Comparison of ENCODE assay signal across 9 mouse cellular contexts in the genomic region with DNA sequence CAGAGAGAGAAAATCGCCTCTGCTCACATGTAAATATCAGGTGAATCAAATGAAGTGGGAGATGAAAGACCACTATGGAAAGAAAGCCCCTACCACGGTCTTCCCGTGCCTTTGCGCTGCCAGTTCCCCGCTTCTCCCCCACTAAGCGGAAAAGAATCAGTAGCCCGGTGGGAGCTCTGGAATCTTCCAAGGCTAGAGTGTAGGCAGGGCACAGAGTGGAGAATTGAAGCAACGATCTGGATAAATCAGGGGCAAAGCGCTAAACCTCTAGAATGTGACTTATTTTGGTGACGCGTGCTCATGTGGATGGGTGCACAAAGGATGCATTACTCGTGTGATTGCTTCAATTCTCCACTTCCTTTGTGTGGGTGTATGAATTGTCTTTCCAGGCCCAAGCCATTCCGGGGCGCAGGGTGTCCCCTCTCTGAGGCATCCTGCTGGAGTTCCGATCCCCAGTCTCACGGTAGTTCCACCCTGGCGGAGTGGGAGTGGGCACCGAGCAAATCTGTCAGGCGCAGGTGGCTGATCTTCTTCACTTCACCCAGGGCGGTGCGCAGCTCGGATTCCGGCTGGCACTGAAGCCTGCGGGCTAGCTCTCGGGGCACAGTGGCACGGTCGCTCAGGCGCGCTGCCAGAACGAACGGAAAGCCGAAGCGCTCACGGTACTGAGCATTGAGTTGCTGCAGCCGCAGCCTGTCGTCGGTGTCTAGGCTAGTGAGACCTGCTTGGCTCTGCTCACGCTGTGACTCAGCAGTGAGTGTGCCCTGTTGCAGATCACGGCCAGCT. TPM values are rescaled to one million over a fixed set of nuclear protein-coding genes. Genes with fewer than 3 reads are reported as not detected.
DNase-seq lines count a peak whose midpoint lies in the region; ATAC-seq and TF ChIP-seq lines count a peak whose summit lies in the region.
"Had no signal": no experiment of that assay in that cellular context is flagged by ENCODE, and none has a peak within 500 bp of the region (broad histone marks: within the 10 kb centered on the region; RNA-seq: fewer than 3 reads in every experiment).

No protein-coding gene starts in this region.

- peak overlapping the region; percentile 47 for H3K4me2 ChIP-seq in heart, embryonic 15.5 days
- H3K4me2 ChIP-seq in embryonic facial prominence, embryonic 11.5 days (ENCODE audit: low read depth, low read length), result no peak overlapping the region
- H3K4me2 ChIP-seq in midbrain, postnatal 0 days (ENCODE audit: low read depth, low read length, poor library complexity, severe bottlenecking), result peak overlapping the region; percentile 22; the same call in 1 of the 2 replicates

- no peaks in the 10 kb centered on the region for H3K9me3 ChIP-seq in heart, embryonic 15.5 days (replicated peaks)
- H3K9me3 ChIP-seq in embryonic facial prominence, embryonic 11.5 days (replicated peaks; ENCODE audit: control insufficient read depth, low read length), result no peaks in the 10 kb centered on the region
- H3K9me3 ChIP-seq in midbrain, postnatal 0 days (ENCODE audit: low read length), result no peaks in the 10 kb centered on the region

- peak overlapping the region; percentile 24 for H3K4me3 ChIP-seq in heart, embryonic 15.5 days
- H3K4me3 ChIP-seq in embryonic facial prominence, embryonic 11.5 days (ENCODE audit: low read depth, low read length), result no peak overlapping the region
- peak overlapping the region; percentile 9; the same call in 1 of the 2 replicates for H3K4me3 ChIP-seq in midbrain, postnatal 0 days (ENCODE audit: low read depth, low read length)

- no peak overlapping the region for H3K27ac ChIP-seq in heart, embryonic 15.5 days
- H3K27ac ChIP-seq in embryonic facial prominence, embryonic 11.5 days (replicated peaks; ENCODE audit: low read depth, low read length), result no peak overlapping the region
- H3K27ac ChIP-seq in midbrain, postnatal 0 days (ENCODE audit: low read depth, low read length), result no peak overlapping the region

- 1% methylated on average over 39 of the region's 39 CpGs for WGBS in heart, embryonic 15.5 days
- WGBS in embryonic facial prominence, embryonic 11.5 days, result 1% methylated on average over 39 of the region's 39 CpGs
- WGBS in midbrain, postnatal 0 days, result under 1% methylated on average over 39 of the region's 39 CpGs

- H3K9ac ChIP-seq in heart, embryonic 15.5 days, result no peak overlapping the region
- H3K9ac ChIP-seq in embryonic facial prominence, embryonic 11.5 days (replicated peaks; ENCODE audit: low read length), result no peak overlapping the region
- no peak overlapping the region for H3K9ac ChIP-seq in midbrain, postnatal 0 days (replicated peaks; ENCODE audit: low read length, poor library complexity, severe bottlenecking)
- H3K9ac ChIP-seq: liver, postnatal 0 days had no signal

- DNase-seq in heart, postnatal 25 days (ENCODE audit: low spot score), result no peak
- peak; percentile 34 for DNase-seq in MN1 (ENCODE audit: low spot score)
- DNase-seq in embryonic facial prominence, embryonic 11.5 days (ENCODE audit: low spot score), result peak; percentile 13
- DNase-seq in midbrain, postnatal 0 days (ENCODE audit: low spot score), result no peak
- no peak for DNase-seq in lung, postnatal 14 days
- DNase-seq in layer of hippocampus, adult 9-10 months (ENCODE audit: low spot score), result no peak
- DNase-seq in kidney, adult 9 months, result no peak
- DNase-seq: liver, postnatal 0 days had no signal

- H3K4me1 ChIP-seq in heart, embryonic 15.5 days (replicated peaks), result peaks cover 8% of the 10 kb centered on the region
- H3K4me1 ChIP-seq in embryonic facial prominence, embryonic 11.5 days (ENCODE audit: control insufficient read depth, insufficient read depth, low read length), result no peaks in the 10 kb centered on the region
- H3K4me1 ChIP-seq in midbrain, postnatal 0 days (ENCODE audit: insufficient read depth, low read length), result no peaks in the 10 kb centered on the region

- peaks cover 98% of the 10 kb centered on the region for H3K27me3 ChIP-seq in heart, embryonic 15.5 days
- peaks cover 91% of the 10 kb centered on the region for H3K27me3 ChIP-seq in embryonic facial prominence, embryonic 11.5 days (ENCODE audit: control insufficient read depth, insufficient read depth, low read length)
- H3K27me3 ChIP-seq in midbrain, postnatal 0 days (ENCODE audit: insufficient read depth, low read length), result peaks cover 89% of the 10 kb centered on the region

- no peaks in the 10 kb centered on the region for H3K36me3 ChIP-seq in heart, embryonic 15.5 days
- no peaks in the 10 kb centered on the region for H3K36me3 ChIP-seq in embryonic facial prominence, embryonic 11.5 days (replicated peaks; ENCODE audit: control insufficient read depth, insufficient read depth, low read depth, low read length)
- no peaks in the 10 kb centered on the region for H3K36me3 ChIP-seq in midbrain, postnatal 0 days (ENCODE audit: insufficient read depth, low read length)

- intact Hi-C loops in heart, postnatal 25 days (cut with DNase I), result loop anchor here (5.0 to 10.0 kb wide), 3 partner anchors 88 to 640 kb away; no protein-coding TSS in a partner anchor

- TF ChIP-seq CTCF in midbrain, postnatal 0 days (IDR thresholded peaks at IDR 0.05), result no peak

- no peak for ATAC-seq in heart, embryonic 15.5 days (replicated peaks; ENCODE audit: insufficient number of reproducible peaks, insufficient read depth, low FRiP score, low read depth)
- 0 out of 2 replicates have a peak, but pooled peaks have one; percentile 31 for ATAC-seq in embryonic facial prominence, embryonic 11.5 days (replicated peaks; ENCODE audit: insufficient number of reproducible peaks, low FRiP score, low TSS enrichment, low read depth)
- ATAC-seq in midbrain, postnatal 0 days (ENCODE audit: low FRiP score), result no peak
- ATAC-seq: liver, postnatal 0 days had no signal

RNA-seq across cellular contexts. Expression of gene Urad, which starts 7.4 kb away (rescaled TPM):
- not detected in 2 replicates for polyA plus RNA-seq in heart, embryonic 15.5 days (2015; fragmentation: Nextera tagmentation; extraction: Ambion mirVana)
- total RNA-seq in heart, postnatal 25 days (2021), result not detected
- not detected in 2 replicates for polyA plus RNA-seq in embryonic facial prominence, embryonic 11.5 days (2014; fragmentation: Nextera tagmentation; extraction: Ambion mirVana)
- total RNA-seq in midbrain, postnatal 0 days (2014; rRNA removed), result not detected in 2 replicates
- polyA plus RNA-seq in midbrain, postnatal 0 days (2015; fragmentation: Nextera tagmentation; extraction: Ambion mirVana), result not detected in 2 replicates

RNA-seq across cellular contexts. Expression of gene Cdx2, which starts 7.8 kb away (rescaled TPM):
- polyA plus RNA-seq in heart, embryonic 15.5 days (2015; fragmentation: Nextera tagmentation; extraction: Ambion mirVana), result not detected in 2 replicates
- total RNA-seq in heart, postnatal 25 days (2021), result not detected
- polyA plus RNA-seq in embryonic facial prominence, embryonic 11.5 days (2014; fragmentation: Nextera tagmentation; extraction: Ambion mirVana), result not detected in 2 replicates
- total RNA-seq in midbrain, postnatal 0 days (2014; rRNA removed), result not detected in 2 replicates
- polyA plus RNA-seq in midbrain, postnatal 0 days (2015; fragmentation: Nextera tagmentation; extraction: Ambion mirVana), result not detected in 2 replicates
- polyA plus RNA-seq: liver, postnatal 0 days had no signal

RNA-seq across cellular contexts. Expression of gene Pdx1, which starts 45.1 kb away (rescaled TPM):
- not detected in 2 replicates for polyA plus RNA-seq in heart, embryonic 15.5 days (2015; fragmentation: Nextera tagmentation; extraction: Ambion mirVana)
- total RNA-seq in heart, postnatal 25 days (2021), result not detected
- polyA plus RNA-seq in embryonic facial prominence, embryonic 11.5 days (2014; fragmentation: Nextera tagmentation; extraction: Ambion mirVana), result not detected in 2 replicates
- total RNA-seq in midbrain, postnatal 0 days (2014; rRNA removed), result not detected in 2 replicates
- not detected in 2 replicates for polyA plus RNA-seq in midbrain, postnatal 0 days (2015; fragmentation: Nextera tagmentation; extraction: Ambion mirVana)
- polyA plus RNA-seq: liver, postnatal 0 days had no signal

Comparison
In these comparisons a context has a peak if more than half of its experiments do, and no peak if none do; other contexts are left out.
1. DNase-seq: peak in MN1 (single experiment) and embryonic facial prominence, embryonic 11.5 days (single experiment); none in heart, postnatal 25 days (single experiment), midbrain, postnatal 0 days (single experiment), lung, postnatal 14 days (single experiment), layer of hippocampus, adult 9-10 months (single experiment) and kidney, adult 9 months (single experiment).